Mouse (Mus musculus): ENCODE results near the gene Krt76.
A peak's percentile ranks its signal among the peaks of the same experiment; 100 is the strongest.

Krt76 gene

GRCm38 (mm10) chr15:101860421-101861130 lies 32.1 kb downstream of the Krt76 start:
- DNase-seq (ENCODE audit: low spot score): peak; percentile 23

GRCm38 (mm10) chr15:101859735-101860170 lies 33.0 kb downstream of the Krt76 start:
- peak; percentile 68 for DNase-seq (ENCODE audit: low spot score)

GRCm38 (mm10) chr15:101858673-101859425 lies 33.9 kb downstream of the Krt76 start:
- peak; percentile 40 for DNase-seq (ENCODE audit: low spot score)

GRCm38 (mm10) chr15:101856696-101857095 lies 36.0 kb downstream of the Krt76 start:
- no peak for DNase-seq (ENCODE audit: low spot score)

GRCm38 (mm10) chr15:101855732-101856131 lies 37.0 kb downstream of the Krt76 start:
- DNase-seq (ENCODE audit: low spot score): no peak

DNA sequence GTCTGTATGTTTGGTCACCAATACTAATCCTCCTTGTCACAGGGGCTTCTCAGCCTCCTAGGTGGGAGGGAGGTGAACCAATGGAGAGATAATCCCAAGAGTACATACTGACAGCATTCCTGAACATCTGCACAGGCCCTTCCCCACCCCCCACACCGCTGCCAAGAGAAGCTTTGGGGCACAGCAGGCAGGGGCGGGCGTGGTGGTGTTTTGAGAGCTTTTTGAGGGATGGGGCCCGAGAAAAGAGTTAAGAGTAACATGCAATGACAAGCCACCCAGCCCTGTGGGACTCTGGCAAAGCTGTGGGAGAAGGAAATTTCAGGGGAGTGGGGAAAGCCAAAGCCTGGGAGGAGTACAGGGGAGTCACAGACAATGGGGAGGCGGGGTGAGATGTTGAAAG lies 38.4 kb downstream of the Krt76 start:
- no peak for DNase-seq (ENCODE audit: low spot score)

GRCm38 (mm10) chr15:101852571-101852970 lies 40.1 kb downstream of the Krt76 start:
- DNase-seq (ENCODE audit: low spot score): no peak

- DNase-seq (ENCODE audit: low spot score): no peak
Observed at GRCm38 (mm10) chr15:101850694-101851093, 42.0 kb downstream of the Krt76 start, which contains the start of gene Krt1. Gene Krt1, minus strand, starts transcription at chr15:101850794.

DNA sequence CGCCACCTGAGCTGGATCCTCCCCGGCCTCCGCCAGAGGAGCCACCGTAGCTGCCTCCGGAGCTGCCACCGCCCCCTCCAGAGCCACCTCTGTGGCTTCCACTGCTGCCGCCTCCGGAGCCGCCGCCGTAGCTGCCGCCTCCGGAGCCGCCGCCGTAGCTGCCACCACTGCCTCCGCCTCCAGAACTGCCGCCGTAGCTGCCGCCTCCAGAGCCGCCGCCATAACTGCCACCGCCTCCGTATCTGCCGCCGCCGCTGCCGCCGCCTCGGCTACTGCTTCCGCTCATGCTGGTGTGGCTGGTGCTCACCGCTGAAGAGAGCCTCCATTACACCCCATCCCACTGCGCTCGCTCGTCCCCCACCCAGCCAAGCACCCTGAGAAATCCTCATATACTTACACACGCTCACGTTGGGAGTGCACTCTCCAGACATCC lies 46.7 kb downstream of the Krt76 start:
- peak; percentile 56 for DNase-seq (ENCODE audit: low spot score)

DNA sequence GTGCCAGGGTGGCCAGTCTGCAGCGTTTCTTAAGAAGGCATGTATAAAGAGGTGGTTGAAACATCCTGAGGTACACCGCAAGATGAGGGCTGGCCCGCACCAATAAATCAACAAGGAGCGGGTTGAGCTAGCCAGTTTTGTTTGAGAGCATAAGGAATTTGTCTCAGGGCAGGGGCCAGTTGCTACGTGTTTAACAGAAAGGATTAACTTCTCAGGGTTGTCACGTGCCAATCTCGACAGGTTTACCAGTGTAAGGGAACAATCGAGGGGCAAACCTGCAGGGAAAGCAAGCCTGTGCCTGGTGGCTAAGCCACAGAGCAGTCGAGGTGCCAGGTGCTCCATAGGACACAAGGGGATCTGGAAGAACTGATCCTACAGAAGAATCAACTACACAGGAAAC lies 49.5 kb downstream of the Krt76 start:
- DNase-seq (ENCODE audit: low spot score): no peak

DNA sequence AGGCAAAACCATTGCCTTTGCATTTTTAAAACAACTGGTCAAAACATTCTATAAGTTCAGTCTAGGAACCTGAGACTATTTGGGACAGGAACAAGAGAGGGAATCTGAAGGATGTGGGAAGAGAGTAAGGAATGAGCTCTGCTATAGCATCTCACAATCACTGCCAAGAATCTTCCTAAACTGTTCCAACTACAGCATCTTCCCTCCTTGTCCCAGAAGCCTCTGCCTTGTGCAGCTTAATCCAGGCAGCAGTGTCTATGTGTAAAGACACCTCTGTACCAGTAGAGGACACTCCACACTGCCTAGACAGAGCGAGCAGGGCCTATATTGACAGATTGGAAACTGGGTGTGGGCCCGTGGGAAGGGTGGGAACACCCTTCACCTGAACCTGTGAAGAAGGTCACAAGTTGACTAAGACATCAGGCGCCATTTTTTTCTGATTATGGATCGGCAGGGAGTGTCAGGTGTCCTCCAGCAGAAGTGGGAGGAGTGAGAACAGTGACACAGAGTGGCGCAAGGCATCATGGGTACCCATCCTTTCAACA lies 57.9 kb downstream of the Krt76 start:
- DNase-seq (ENCODE audit: low spot score): no peak

Measured in embryo, embryonic 10 days (tissue).